Mouse (Mus musculus): ENCODE measurements around the gene Lrrc4c. TPM values are rescaled to one million over a fixed set of nuclear protein-coding genes. Genes with fewer than 3 reads are reported as not detected.

Lrrc4c gene
- total and polyA plus RNA-seq, 3 experiments: not detected

DNA sequence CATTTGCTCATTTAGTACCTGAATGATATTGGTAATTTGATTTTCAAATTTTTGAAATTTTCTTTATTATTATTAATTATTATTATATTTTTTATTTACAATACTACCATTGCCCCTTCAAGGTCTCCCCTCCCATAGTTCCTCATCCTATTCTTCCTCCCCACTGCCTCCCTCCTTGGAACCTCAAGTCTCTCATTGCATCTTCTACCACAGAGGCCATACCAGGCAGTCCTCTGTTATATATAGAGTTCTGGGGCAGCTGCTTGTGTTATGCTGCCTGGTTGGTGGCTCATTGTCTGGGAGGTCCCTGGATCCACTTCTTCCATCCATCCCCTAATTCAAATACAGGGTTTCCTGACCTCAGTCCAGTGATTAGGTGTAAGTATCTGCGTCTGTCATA, 709.6 kb downstream of the Lrrc4c start:
- no peak overlapping the region for H3K4me3 ChIP-seq (replicated peaks in 1 of 3; ENCODE audit: low read depth in 2 of 3, low read length in 2 of 3, poor library complexity in 1 of 3)
- no peaks in the 10 kb centered on the region for H3K36me3 ChIP-seq (replicated peaks in 1 of 2; ENCODE audit: control insufficient read depth in 1 of 2, insufficient read depth in 1 of 2, low read length in 1 of 2)
- dilution Hi-C loops (cut with MboI; ENCODE audit: extremely low pct_ligation_motif_present, extremely low pct_unique_long_range_greater_than_20kb, low sequenced_read_pairs): no loop called here
- no peak overlapping the region for H3K27ac ChIP-seq (ENCODE audit: insufficient read depth, low read depth)
- no peaks in the 10 kb centered on the region for H3K4me1 ChIP-seq (ENCODE audit: control insufficient read depth in 1 of 2, insufficient read depth in 2 of 2)
- no peak overlapping the region for H3K9ac ChIP-seq (ENCODE audit: insufficient read depth, low read depth)
- H3K9me3 ChIP-seq (replicated peaks; ENCODE audit: low read length): peaks cover 5% of the 10 kb centered on the region
- in situ Hi-C loops (cut with MboI; ENCODE audit: low pct_ligation_motif_present, low pct_unique_long_range_greater_than_20kb, low sequenced_read_pairs): no loop called here
- H3K4me2 ChIP-seq (ENCODE audit: insufficient read depth, low read depth, poor library complexity, severe bottlenecking): no peak overlapping the region
- no peak for DNase-seq (ENCODE audit: extremely low read depth)
- no peaks in the 10 kb centered on the region for H3K27me3 ChIP-seq (replicated peaks)
- TF ChIP-seq UBTF (IDR thresholded peaks at IDR 0.05; ENCODE audit: low read depth, low read length) (no peak), BHLHE40 (IDR thresholded peaks at IDR 0.05; ENCODE audit: low read depth, low read length) (no peak), KAT2A (IDR thresholded peaks at IDR 0.05; ENCODE audit: insufficient replicate concordance, low read length) (no peak), USF1 (IDR thresholded peaks at IDR 0.05; ENCODE audit: low read depth, low read length) (no peak), POLR2A (IDR thresholded peaks at IDR 0.05; ENCODE audit: low read depth, low read length) (no peak), ZNF384 (IDR thresholded peaks at IDR 0.05; ENCODE audit: low read depth, low read length) (no peak), IRF4 (IDR thresholded peaks at IDR 0.05; ENCODE audit: low read depth, low read length) (no peak)
- H3K79me2 ChIP-seq (replicated peaks; ENCODE audit: control insufficient read depth, extremely low read depth, insufficient read depth, poor library complexity, severe bottlenecking): no peaks in the 10 kb centered on the region

DNA sequence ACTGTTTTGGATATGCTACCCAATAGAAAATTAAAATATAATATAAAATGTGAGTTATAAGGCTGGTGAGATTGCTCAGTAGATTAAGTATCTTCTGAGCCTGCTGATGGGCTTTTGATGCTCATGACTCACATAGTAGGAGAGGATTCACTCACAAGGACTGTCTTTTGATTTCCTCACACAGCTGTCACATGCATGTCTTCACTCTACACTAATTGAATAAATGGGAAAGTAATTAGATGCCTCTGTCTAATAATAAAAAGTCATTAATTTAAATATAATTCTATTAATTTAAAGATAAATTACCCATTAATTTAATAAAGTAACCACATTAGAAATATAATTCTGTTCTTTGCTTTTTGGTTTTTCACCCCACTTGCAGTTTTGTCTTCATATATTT, 718.4 kb downstream of the Lrrc4c start:
- TF ChIP-seq CHD1 (IDR thresholded peaks at IDR 0.05; ENCODE audit: low read depth, low read length): no peak
- TF ChIP-seq ELF1 (IDR thresholded peaks at IDR 0.05; ENCODE audit: low read depth, low read length): no peak
- TF ChIP-seq GABPA (IDR thresholded peaks at IDR 0.05; ENCODE audit: insufficient replicate concordance, low read depth, low read length): no peak
- no peak for TF ChIP-seq POLR2AphosphoS2 (IDR thresholded peaks at IDR 0.05; ENCODE audit: low read depth, low read length)
- no peak for TF ChIP-seq KAT2A (IDR thresholded peaks at IDR 0.05; ENCODE audit: insufficient replicate concordance, low read length)
- no peak for TF ChIP-seq UBTF (IDR thresholded peaks at IDR 0.05; ENCODE audit: low read depth, low read length)
- no peak for TF ChIP-seq ZC3H11A (IDR thresholded peaks at IDR 0.05; ENCODE audit: low read depth, low read length)
- no peak for TF ChIP-seq MXI1 (IDR thresholded peaks at IDR 0.05; ENCODE audit: low read depth, low read length)
- TF ChIP-seq USF1 (IDR thresholded peaks at IDR 0.05; ENCODE audit: low read depth, low read length): no peak
- TF ChIP-seq TBP (conservative IDR thresholded peaks at IDR 0.05; ENCODE audit: low read depth, low read length): no peak
- TF ChIP-seq E2F4 (IDR thresholded peaks at IDR 0.05; ENCODE audit: insufficient replicate concordance, low read depth, low read length): no peak
- TF ChIP-seq PAX5 (IDR thresholded peaks at IDR 0.05; ENCODE audit: low read length): no peak
- TF ChIP-seq EP300 (IDR thresholded peaks at IDR 0.05; ENCODE audit: low read length): no peak
- no peak for TF ChIP-seq JUND (conservative IDR thresholded peaks at IDR 0.05; ENCODE audit: low read depth, low read length)
- TF ChIP-seq MAZ (IDR thresholded peaks at IDR 0.05; ENCODE audit: low read depth, low read length): no peak
- TF ChIP-seq RAD21 (IDR thresholded peaks at IDR 0.05; ENCODE audit: low read depth, low read length): no peak
- no peak for TF ChIP-seq HCFC1 (IDR thresholded peaks at IDR 0.05; ENCODE audit: low read depth, low read length)
- no peak for TF ChIP-seq CHD2 (IDR thresholded peaks at IDR 0.05; ENCODE audit: low read length)
- Histone ChIP-seq H3K27me3 (replicated peaks) (no peaks in the 10 kb centered on the region), H3K4me3 (replicated peaks in 1 of 3; ENCODE audit: low read depth in 2 of 3, low read length in 2 of 3, poor library complexity in 1 of 3) (no peak overlapping the region), H3K36me3 (replicated peaks in 1 of 2; ENCODE audit: control insufficient read depth in 1 of 2, insufficient read depth in 1 of 2, low read length in 1 of 2) (no peaks in the 10 kb centered on the region), H3K9me3 (replicated peaks; ENCODE audit: low read length) (peaks cover 20% of the 10 kb centered on the region), H3K4me1 (ENCODE audit: control insufficient read depth in 1 of 2, insufficient read depth in 2 of 2) (no peaks in the 10 kb centered on the region), H3K79me2 (replicated peaks; ENCODE audit: control insufficient read depth, extremely low read depth, insufficient read depth, poor library complexity, severe bottlenecking) (no peaks in the 10 kb centered on the region), H3K4me2 (ENCODE audit: insufficient read depth, low read depth, poor library complexity, severe bottlenecking) (no peak overlapping the region), H3K27ac (ENCODE audit: insufficient read depth, low read depth) (no peak overlapping the region), H3K9ac (ENCODE audit: insufficient read depth, low read depth) (no peak overlapping the region)
- in situ Hi-C loops (cut with MboI; ENCODE audit: low pct_ligation_motif_present, low pct_unique_long_range_greater_than_20kb, low sequenced_read_pairs) (no loop called here), dilution Hi-C loops (cut with MboI; ENCODE audit: extremely low pct_ligation_motif_present, extremely low pct_unique_long_range_greater_than_20kb, low sequenced_read_pairs) (no loop called here)
- no peak for DNase-seq (ENCODE audit: extremely low read depth)

Measured in CH12.LX (cell line).